Mouse (Mus musculus) midbrain, embryonic 16.5 days (tissue): ENCODE results near the gene Fyn. TPM values are rescaled to one million over a fixed set of nuclear protein-coding genes. Genes with fewer than 3 reads are reported as not detected.

Experiments used
- ATAC-seq: fragments of 200-750 bp; cut with Nextera tagmentation; 2 replicates; pipeline ENCODE4 v1.8.0; 2017; ENCODE audit warnings: moderate TSS enrichment
- H3K27ac ChIP-seq: fragments of 300-500 bp; sonication (generic); 2 replicates; pipeline ENCODE4 v1.5.1; 2014; ENCODE audit warnings: mild to moderate bottlenecking, low read length, mixed read lengths
- H3K27me3 ChIP-seq: fragments of 300-500 bp; sonication (generic); 2 replicates; pipeline ENCODE4 v1.6.1; 2014; ENCODE audit warnings: low read depth, low read length, mixed read lengths; ENCODE audit not compliant: control insufficient read depth, insufficient read depth
- H3K36me3 ChIP-seq: fragments of 300-500 bp; sonication (generic); 2 replicates; pipeline ENCODE4 v1.6.1; 2014; ENCODE audit warnings: mild to moderate bottlenecking, low read length, moderate library complexity, mixed read lengths; ENCODE audit not compliant: control insufficient read depth, insufficient read depth
- H3K4me1 ChIP-seq: fragments of 300-500 bp; sonication (generic); 2 replicates; pipeline ENCODE4 v1.6.1; 2014; ENCODE audit warnings: mild to moderate bottlenecking, low read length, mixed read lengths; ENCODE audit not compliant: control insufficient read depth, insufficient read depth
- H3K4me2 ChIP-seq: fragments of 300-500 bp; sonication (generic); 2 replicates; pipeline ENCODE4 v1.6.1; 2014; ENCODE audit warnings: mild to moderate bottlenecking, low read length, mixed read lengths
- H3K4me3 ChIP-seq: fragments of 300-500 bp; sonication (generic); 2 replicates; pipeline ENCODE4 v1.5.1; 2014; ENCODE audit warnings: low read depth, mild to moderate bottlenecking, low read length, moderate library complexity, mixed read lengths
- H3K9ac ChIP-seq: fragments of 300-500 bp; sonication (generic); 2 replicates; pipeline ENCODE4 v1.6.1; 2014; ENCODE audit warnings: low read depth, low read length, mixed read lengths
- H3K9me3 ChIP-seq: fragments of 300-500 bp; sonication (generic); replicated peaks from 2 replicates; pipeline ENCODE4 v1.6.1; 2014; ENCODE audit warnings: mild to moderate bottlenecking, low read length, mixed read lengths; ENCODE audit not compliant: control insufficient read depth, poor library complexity, severe bottlenecking
- WGBS: fragments of 180-500 bp; shearing (Covaris S2); extraction: QIAGEN DNeasy Blood & Tissue Kit; methylation state at CpG from one replicate; pipeline ENCODE4 v1.1.7; 2014; 5-methylcytosine and 5-hydroxymethylcytosine counted together
- polyA plus RNA-seq: library from polyadenylated mRNA; unstranded; fragments of >200 nt; fragmentation: Nextera tagmentation; extraction: Ambion mirVana; gene quantifications from 2 replicates; pipeline ENCODE4 v1.2.1, GENCODE M21; 2015

Fyn gene
- polyA plus RNA-seq, 1 experiment from 2014 or later: 71.2 TPM

DNA sequence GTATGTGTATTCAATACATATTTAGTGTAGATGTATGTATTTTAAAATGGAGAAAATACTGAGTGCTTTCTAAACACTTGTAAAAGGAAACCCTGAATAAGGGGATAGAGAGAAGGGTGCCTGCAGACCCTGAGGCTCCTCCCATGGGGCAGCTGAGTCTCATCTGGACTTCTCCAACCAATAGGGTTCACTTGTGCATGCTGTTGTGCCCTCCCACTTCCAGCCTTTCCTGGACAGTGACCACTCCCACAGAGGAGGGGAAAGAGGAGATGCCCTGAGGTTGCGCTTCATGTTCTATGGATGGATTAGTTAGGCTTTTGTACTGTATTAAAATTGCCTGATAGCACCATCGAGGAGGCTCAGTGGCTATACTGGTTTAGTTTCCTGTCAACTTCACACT, 213.7 kb downstream of the Fyn start:
- Histone ChIP-seq H3K4me3 (no peak overlapping the region), H3K27me3 (no peaks in the 10 kb centered on the region), H3K4me2 (no peak overlapping the region), H3K36me3 (no peaks in the 10 kb centered on the region), H3K4me1 (peaks cover 5% of the 10 kb centered on the region; the same call in 1 of the 2 replicates), H3K27ac (no peak overlapping the region), H3K9me3 (no peaks in the 10 kb centered on the region), H3K9ac (no peak overlapping the region)
- ATAC-seq: no peak
- WGBS: 86% methylated on average over 2 of the region's 2 CpGs

GRCm38 (mm10) chr10:39583718-39584117, 215.1 kb downstream of the Fyn start:
- Histone ChIP-seq H3K27ac (no peak overlapping the region), H3K36me3 (no peaks in the 10 kb centered on the region), H3K9me3 (no peaks in the 10 kb centered on the region), H3K4me1 (peaks cover 17% of the 10 kb centered on the region), H3K4me2 (no peak overlapping the region), H3K27me3 (no peaks in the 10 kb centered on the region), H3K9ac (no peak overlapping the region), H3K4me3 (no peak overlapping the region)
- 83% methylated on average over 12 of the region's 12 CpGs for WGBS
- ATAC-seq: no peak

- no peak overlapping the region for H3K4me2 ChIP-seq
- 23% methylated on average over 5 of the region's 5 CpGs for WGBS
- H3K36me3 ChIP-seq: no peaks in the 10 kb centered on the region
- H3K9ac ChIP-seq: no peak overlapping the region; the same call in 1 of the 2 replicates
- H3K27ac ChIP-seq: peak overlapping the region; percentile 75
- H3K4me3 ChIP-seq: no peak overlapping the region
- H3K4me1 ChIP-seq: peaks cover 18% of the 10 kb centered on the region
- H3K9me3 ChIP-seq: no peaks in the 10 kb centered on the region
- ATAC-seq: peak; percentile 49
- H3K27me3 ChIP-seq: no peaks in the 10 kb centered on the region
Observed at GRCm38 (mm10) chr10:39587290-39587925, 218.8 kb downstream of the Fyn start.

DNA sequence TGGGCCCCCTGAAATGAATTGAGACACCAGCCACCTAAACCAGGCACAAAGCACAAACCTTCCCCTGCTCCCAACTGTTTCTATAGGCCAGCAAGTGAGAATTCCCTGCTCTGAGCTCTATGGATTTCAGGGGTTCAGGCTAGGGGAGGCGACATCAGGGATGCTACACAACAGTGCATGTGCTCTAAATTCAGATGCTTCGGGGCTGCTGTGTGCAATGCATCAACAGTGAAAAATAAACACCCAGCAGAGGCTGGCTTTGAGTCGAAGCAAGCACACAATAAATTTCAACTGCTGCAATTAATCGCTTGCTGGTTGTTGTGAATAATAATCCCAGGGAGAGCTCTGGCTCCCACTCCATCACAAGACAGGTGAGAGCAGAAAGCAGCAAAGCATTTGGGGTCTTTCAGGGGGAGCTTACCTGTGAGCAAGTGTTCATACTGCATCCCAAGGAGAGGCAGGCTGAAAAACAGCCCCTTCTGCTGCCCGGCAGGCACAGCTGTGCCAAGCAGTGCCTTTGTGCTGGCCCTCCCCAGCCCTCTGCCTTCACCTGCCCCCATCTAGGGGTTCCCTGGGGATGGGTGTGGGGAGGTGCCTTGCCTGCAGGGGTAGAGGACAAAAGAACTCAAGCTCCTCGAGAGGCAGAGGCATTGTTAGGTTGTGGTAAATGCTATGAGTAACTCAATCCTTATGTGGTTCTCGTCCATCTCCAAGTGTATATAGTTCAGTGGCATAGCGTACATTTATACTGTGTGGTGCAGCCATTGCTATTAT, 219.5 kb downstream of the Fyn start:
- Histone ChIP-seq H3K9ac (peak overlapping the region; percentile 56), H3K9me3 (no peaks in the 10 kb centered on the region), H3K4me3 (no peak overlapping the region), H3K27me3 (no peaks in the 10 kb centered on the region), H3K36me3 (no peaks in the 10 kb centered on the region), H3K27ac (peak overlapping the region; percentile 75), H3K4me1 (peaks cover 18% of the 10 kb centered on the region), H3K4me2 (no peak overlapping the region)
- 47% methylated on average over 8 of the region's 8 CpGs for WGBS
- ATAC-seq: peak; percentile 36; the same call in 1 of the 2 replicates

- no peak overlapping the region for H3K27ac ChIP-seq
- no peaks in the 10 kb centered on the region for H3K27me3 ChIP-seq
Observed at GRCm38 (mm10) chr10:39589765-39590546, 221.3 kb downstream of the Fyn start.

GRCm38 (mm10) chr10:39590629-39591028, 222.0 kb downstream of the Fyn start:
- Histone ChIP-seq H3K36me3 (no peaks in the 10 kb centered on the region), H3K27me3 (no peaks in the 10 kb centered on the region), H3K4me2 (no peak overlapping the region), H3K9ac (no peak overlapping the region), H3K4me1 (peaks cover 18% of the 10 kb centered on the region), H3K4me3 (no peak overlapping the region), H3K27ac (no peak overlapping the region), H3K9me3 (0 out of 2 replicates have a peak, but pooled peaks cover 4% of the 10 kb centered on the region)
- no peak for ATAC-seq
- WGBS: 87% methylated on average over 10 of the region's 10 CpGs

More at GRCm38 (mm10) chr10:39589765-39590546, 221.3 kb downstream of the Fyn start:
- Histone ChIP-seq H3K9ac (no peak overlapping the region), H3K9me3 (0 out of 2 replicates have a peak, but pooled peaks cover 4% of the 10 kb centered on the region), H3K4me2 (no peak overlapping the region), H3K36me3 (no peaks in the 10 kb centered on the region), H3K4me1 (peaks cover 18% of the 10 kb centered on the region), H3K4me3 (no peak overlapping the region)
- ATAC-seq: no peak
- 77% methylated on average over 19 of the region's 19 CpGs for WGBS

- H3K27me3 ChIP-seq: no peaks in the 10 kb centered on the region
- peaks cover 28% of the 10 kb centered on the region for H3K4me1 ChIP-seq
- WGBS: 52% methylated on average over 4 of the region's 4 CpGs
- no peak for ATAC-seq
- H3K4me3 ChIP-seq: no peak overlapping the region
- H3K36me3 ChIP-seq: no peaks in the 10 kb centered on the region
- H3K4me2 ChIP-seq: no peak overlapping the region
- H3K27ac ChIP-seq: no peak overlapping the region
- H3K9me3 ChIP-seq: 0 out of 2 replicates have a peak, but pooled peaks cover 4% of the 10 kb centered on the region
- H3K9ac ChIP-seq: no peak overlapping the region
Observed at GRCm38 (mm10) chr10:39592501-39592900, 223.8 kb downstream of the Fyn start.

DNA sequence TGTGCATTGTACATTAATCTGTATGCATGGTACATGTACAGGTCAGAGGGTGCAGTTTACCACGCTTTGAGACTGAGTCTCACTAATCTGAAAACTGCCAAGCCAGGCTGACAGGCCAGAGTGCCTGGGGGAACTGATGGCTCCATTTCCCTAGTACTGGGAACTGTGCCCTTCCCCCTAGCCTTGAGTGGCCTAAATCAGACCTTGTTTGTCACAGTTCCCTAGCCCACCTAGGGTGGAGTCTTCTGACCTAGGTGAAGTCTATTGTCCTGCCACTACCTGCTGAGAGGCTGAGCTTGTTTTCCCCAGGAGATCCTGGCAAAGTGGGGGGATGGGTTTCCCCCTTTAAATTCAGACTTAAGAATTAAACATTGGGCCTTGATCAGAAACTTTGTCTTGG, 226.1 kb downstream of the Fyn start:
- Histone ChIP-seq H3K36me3 (no peaks in the 10 kb centered on the region), H3K27me3 (no peaks in the 10 kb centered on the region), H3K4me1 (peaks cover 22% of the 10 kb centered on the region), H3K27ac (no peak overlapping the region), H3K9ac (no peak overlapping the region), H3K4me3 (no peak overlapping the region), H3K9me3 (0 out of 2 replicates have a peak, but pooled peaks cover 4% of the 10 kb centered on the region), H3K4me2 (no peak overlapping the region)
- WGBS: 61% methylated on average over 1 of the region's 1 CpGs
- ATAC-seq: no peak
